ENCODE assay signal across 11 mouse cellular contexts in genomic region chr6:31617341-31617740, GRCm38 (mm10). TPM values are rescaled to one million over a fixed set of nuclear protein-coding genes. Genes with fewer than 3 reads are reported as not detected.
DNase-seq lines count a peak whose midpoint lies in the region; ATAC-seq lines count a peak whose summit lies in the region.
"Had no signal": no experiment of that assay in that cellular context is flagged by ENCODE, and none has a peak within 500 bp of the region (broad histone marks: within the 10 kb centered on the region; RNA-seq: fewer than 3 reads in every experiment).

No protein-coding gene starts in this region.

- WGBS in forebrain, embryonic 10.5 days, result 87% methylated on average over 8 of the region's 8 CpGs
- WGBS in forebrain, embryonic 13.5 days, result 85% methylated on average over 8 of the region's 8 CpGs
- WGBS in lung, embryonic 16.5 days, result 11% methylated on average over 8 of the region's 8 CpGs

- no peak overlapping the region for H3K4me2 ChIP-seq in forebrain, embryonic 13.5 days
- H3K4me2 ChIP-seq in lung, embryonic 16.5 days (ENCODE audit: low read depth, low read length), result no peak overlapping the region
- H3K4me2 ChIP-seq: embryonic facial prominence, embryonic 13.5 days had no signal

- H3K27ac ChIP-seq in forebrain, embryonic 10.5 days, result 0 out of 2 replicates have a peak overlapping the region, but pooled peaks have one; percentile 51
- H3K27ac ChIP-seq in forebrain, embryonic 13.5 days, result no peak overlapping the region
- H3K27ac ChIP-seq in lung, embryonic 16.5 days (ENCODE audit: low read length), result peak overlapping the region; percentile 36; the same call in 1 of the 2 replicates
- H3K27ac ChIP-seq: embryonic facial prominence, embryonic 13.5 days; macrophage had no signal

- H3K4me1 ChIP-seq in forebrain, embryonic 10.5 days, result peaks cover 8% of the 10 kb centered on the region
- H3K4me1 ChIP-seq in forebrain, embryonic 13.5 days, result no peaks in the 10 kb centered on the region
- H3K4me1 ChIP-seq in lung, embryonic 16.5 days (replicated peaks; ENCODE audit: control insufficient read depth, insufficient read depth, low read length), result peaks cover 22% of the 10 kb centered on the region; the same call in 1 of the 2 replicates
- H3K4me1 ChIP-seq: embryonic facial prominence, embryonic 13.5 days had no signal

- ATAC-seq in forebrain, embryonic 13.5 days, result no peak
- no peak for ATAC-seq in lung, embryonic 16.5 days (ENCODE audit: low read depth)
- ATAC-seq in granulocyte monocyte progenitor cell, adult 5-6 weeks (replicated peaks; ENCODE audit: poor library complexity, severe bottlenecking), result no peak
- ATAC-seq: intestine, postnatal 0 days had no signal

- no peaks in the 10 kb centered on the region for H3K27me3 ChIP-seq in forebrain, embryonic 10.5 days (ENCODE audit: poor library complexity, severe bottlenecking)
- no peaks in the 10 kb centered on the region for H3K27me3 ChIP-seq in forebrain, embryonic 13.5 days
- no peaks in the 10 kb centered on the region for H3K27me3 ChIP-seq in lung, embryonic 16.5 days (ENCODE audit: control insufficient read depth, insufficient read depth, low read depth, low read length)
- H3K27me3 ChIP-seq: embryonic facial prominence, embryonic 13.5 days had no signal

- H3K36me3 ChIP-seq in forebrain, embryonic 10.5 days (replicated peaks), result no peaks in the 10 kb centered on the region
- H3K36me3 ChIP-seq in forebrain, embryonic 13.5 days (ENCODE audit: poor library complexity, severe bottlenecking), result no peaks in the 10 kb centered on the region
- H3K36me3 ChIP-seq in lung, embryonic 16.5 days (ENCODE audit: control insufficient read depth, insufficient read depth, low read length), result no peaks in the 10 kb centered on the region
- H3K36me3 ChIP-seq: embryonic facial prominence, embryonic 13.5 days had no signal

- H3K9ac ChIP-seq in forebrain, embryonic 13.5 days, result no peak overlapping the region
- no peak overlapping the region for H3K9ac ChIP-seq in lung, embryonic 16.5 days (ENCODE audit: low read length)
- H3K9ac ChIP-seq: embryonic facial prominence, embryonic 13.5 days had no signal

- no peak for DNase-seq in forebrain, embryonic 10.5 days (ENCODE audit: extremely low spot score, low spot score)
- peak; percentile 99 for DNase-seq in heart, adult 11 months
- DNase-seq in heart, postnatal 4 days, result peak; percentile 67
- DNase-seq in thymus, postnatal 0 days (ENCODE audit: low spot score), result no peak
- no peak for DNase-seq in thymus, adult 18-20 months

- H3K4me3 ChIP-seq in forebrain, embryonic 10.5 days, result no peak overlapping the region
- H3K4me3 ChIP-seq in forebrain, embryonic 13.5 days, result no peak overlapping the region
- H3K4me3 ChIP-seq in lung, embryonic 16.5 days (ENCODE audit: low read length), result no peak overlapping the region
- H3K4me3 ChIP-seq: embryonic facial prominence, embryonic 13.5 days had no signal

- no peaks in the 10 kb centered on the region for H3K9me3 ChIP-seq in forebrain, embryonic 10.5 days
- H3K9me3 ChIP-seq in forebrain, embryonic 13.5 days (replicated peaks), result no peaks in the 10 kb centered on the region
- no peaks in the 10 kb centered on the region for H3K9me3 ChIP-seq in lung, embryonic 16.5 days (ENCODE audit: control insufficient read depth, low read length)
- H3K9me3 ChIP-seq: embryonic facial prominence, embryonic 13.5 days had no signal

RNA-seq across cellular contexts. Expression of gene Podxl, which starts 53.6 kb away (rescaled TPM):
- 17.2 and 20.6 TPM in 2 replicates for polyA plus RNA-seq in forebrain, embryonic 10.5 days (2016; fragmentation: Nextera tagmentation; extraction: Ambion mirVana)
- polyA plus RNA-seq in forebrain, embryonic 13.5 days (2015; fragmentation: Nextera tagmentation; extraction: Ambion mirVana), result 13.2 and 15.9 TPM in 2 replicates
- 10 to 100 TPM; 68.6 to 78.1 TPM for total RNA-seq in heart, postnatal 4 days (2021)
- 35.0 and 37.4 TPM in 2 replicates for polyA plus RNA-seq in lung, embryonic 16.5 days (2015; fragmentation: Nextera tagmentation; extraction: Ambion mirVana)
- polyA plus RNA-seq in thymus, postnatal 0 days (2015; fragmentation: Nextera tagmentation; extraction: Ambion mirVana), result 1.5 and 1.6 TPM in 2 replicates
- not detected in 2 replicates for total RNA-seq in granulocyte monocyte progenitor cell, adult 5-6 weeks (2014; fragmentation: Nextera tagmentation)
- 0.05 TPM in 1 of 2 replicates, not detected in the other for total RNA-seq in granulocyte monocyte progenitor cell, adult 5-6 weeks (2017)
- polyA plus RNA-seq: macrophage had no signal

Comparison
In these comparisons a context has a peak if more than half of its experiments do, and no peak if none do; other contexts are left out.
1. DNase-seq: peak in heart, adult 11 months (single experiment) and heart, postnatal 4 days (single experiment); none in forebrain, embryonic 10.5 days (single experiment), thymus, postnatal 0 days (single experiment) and thymus, adult 18-20 months (0 of 2).